Mouse (Mus musculus): Measurements from ENCODE around the gene Olfr1086.
"Not testable (repeated sequence)": the region's sequence is repeated elsewhere in the genome, so short reads cannot be mapped to it uniquely, and the experiment has no call there.

Olfr1086 gene

GRCm38 (mm10) chr2:86679992-86680391 lies at the start of gene Olfr1086:
Gene Olfr1086, minus strand, starts transcription at chr2:86680092.
- no peak for DNase-seq (ENCODE audit: low spot score)

- no peak for DNase-seq (ENCODE audit: low spot score)
Observed at GRCm38 (mm10) chr2:86698295-86698694, 18.4 kb upstream of the Olfr1086 start, which contains the start of gene Olfr1087. Gene Olfr1087, minus strand, starts transcription at chr2:86698395.

- DNase-seq (ENCODE audit: low spot score): no peak
Observed at GRCm38 (mm10) chr2:86661919-86662318, 18.0 kb downstream of the Olfr1086 start, which contains the start of gene Olfr1085. Gene Olfr1085, minus strand, starts transcription at chr2:86662019.

- DNase-seq (ENCODE audit: low spot score): not testable (repeated sequence)
Observed at GRCm38 (mm10) chr2:86639625-86640024, 40.3 kb downstream of the Olfr1086 start, which contains the start of gene Olfr1084. Gene Olfr1084, minus strand, starts transcription at chr2:86639725.
